Mouse (Mus musculus): Measurements from ENCODE around the gene Klhl6. TPM values are rescaled to one million over a fixed set of nuclear protein-coding genes. Genes with fewer than 3 reads are reported as not detected.
A peak's percentile ranks its signal among the peaks of the same experiment; 100 is the strongest.

Klhl6 gene
- total and polyA plus RNA-seq, 2 experiments: 1.1 to 3.5 TPM

DNA sequence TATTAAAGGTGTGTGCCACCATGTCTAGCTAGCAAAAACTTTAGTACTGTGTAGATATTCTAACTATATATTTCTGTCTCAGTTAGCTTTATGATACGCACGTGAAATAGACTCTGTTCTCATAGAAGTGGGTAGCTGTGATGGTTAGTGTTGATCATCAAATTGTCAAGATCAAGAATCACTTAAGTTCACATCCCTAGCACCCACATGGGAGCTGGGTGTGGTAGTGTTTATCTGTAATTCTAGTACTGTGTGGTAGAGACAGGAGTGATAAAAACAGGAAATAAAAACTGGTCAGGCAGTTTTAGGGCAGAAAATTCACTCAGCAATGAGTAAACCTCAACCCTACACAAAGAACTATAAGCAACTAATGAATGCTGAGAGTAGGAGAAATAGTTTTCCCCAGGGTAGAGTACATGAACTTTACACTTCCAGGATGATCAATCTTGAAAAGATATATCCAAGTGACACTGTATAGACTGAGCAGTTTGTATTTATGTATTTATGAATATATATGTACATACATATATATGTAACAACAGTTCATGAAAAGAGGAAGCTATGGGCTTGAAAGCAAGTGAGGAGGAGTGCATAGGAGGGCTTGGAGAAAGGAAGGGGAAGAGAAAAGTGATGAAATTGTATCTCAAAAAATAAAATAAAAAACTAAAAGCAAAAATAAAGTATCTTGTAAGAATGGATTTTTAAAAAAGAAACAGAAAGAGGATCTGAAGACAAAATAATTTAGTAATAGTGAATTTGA lies 2.2 kb upstream of the Klhl6 start:
- Histone ChIP-seq H3K4me1 (ENCODE audit: control insufficient read depth, insufficient read depth, low read length) (no peaks in the 10 kb centered on the region; the same call in 1 of the 2 replicates), H3K27me3 (ENCODE audit: control insufficient read depth, insufficient read depth, low read length) (no peaks in the 10 kb centered on the region), H3K4me3 (ENCODE audit: insufficient read depth, low read depth, low read length) (no peak overlapping the region), H3K79me2 (ENCODE audit: control insufficient read depth, insufficient read depth, low read length) (no peaks in the 10 kb centered on the region), H3K9ac (ENCODE audit: low read depth, low read length) (no peak overlapping the region), H3K36me3 (ENCODE audit: control insufficient read depth, insufficient read depth, low read length) (no peaks in the 10 kb centered on the region), H3K27ac (replicated peaks; ENCODE audit: insufficient read depth, low read depth, low read length) (no peak overlapping the region)
- WGBS: 84% methylated on average over 2 of the region's 2 CpGs
- no peak for TF ChIP-seq POLR2A (IDR thresholded peaks at IDR 0.05; ENCODE audit: extremely low read depth, insufficient read depth, low read length)
- no peak for TF ChIP-seq CTCF (IDR thresholded peaks at IDR 0.05; ENCODE audit: low read depth, low read length)
- no peak for DNase-seq (ENCODE audit: extremely low read depth, low read depth, low spot score)

DNA sequence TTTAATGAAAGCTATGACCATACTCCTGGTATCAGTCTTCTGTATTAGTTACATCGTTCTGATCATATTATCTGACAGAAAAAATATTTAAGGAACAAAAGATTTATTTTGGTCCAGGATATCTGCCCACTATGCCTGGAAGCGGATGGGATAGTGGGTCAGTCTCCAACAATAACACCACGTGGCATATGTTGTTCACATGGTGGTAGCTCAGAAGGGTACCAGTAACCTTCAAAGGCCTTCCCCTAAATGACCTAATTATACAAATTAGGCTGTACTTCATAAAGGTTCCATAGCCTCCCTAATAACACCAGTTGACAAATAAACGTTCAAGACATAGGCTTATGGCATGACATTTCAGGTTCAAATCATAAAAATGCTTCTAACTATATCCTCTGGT lies 722 bp upstream of the Klhl6 start:
- TF ChIP-seq CTCF (IDR thresholded peaks at IDR 0.05; ENCODE audit: low read depth, low read length) (no peak), POLR2A (IDR thresholded peaks at IDR 0.05; ENCODE audit: extremely low read depth, insufficient read depth, low read length) (no peak)
- Histone ChIP-seq H3K9ac (ENCODE audit: low read depth, low read length) (no peak overlapping the region), H3K4me3 (ENCODE audit: insufficient read depth, low read depth, low read length) (no peak overlapping the region), H3K79me2 (ENCODE audit: control insufficient read depth, insufficient read depth, low read length) (no peaks in the 10 kb centered on the region; the same call in 1 of the 2 replicates), H3K27me3 (ENCODE audit: control insufficient read depth, insufficient read depth, low read length) (no peaks in the 10 kb centered on the region), H3K36me3 (ENCODE audit: control insufficient read depth, insufficient read depth, low read length) (no peaks in the 10 kb centered on the region), H3K4me1 (ENCODE audit: control insufficient read depth, insufficient read depth, low read length) (no peaks in the 10 kb centered on the region; the same call in 1 of the 2 replicates), H3K27ac (replicated peaks; ENCODE audit: insufficient read depth, low read depth, low read length) (no peak overlapping the region)
- WGBS: 80% methylated on average over 4 of the region's 4 CpGs
- DNase-seq (ENCODE audit: extremely low read depth, low read depth, low spot score): no peak

DNA sequence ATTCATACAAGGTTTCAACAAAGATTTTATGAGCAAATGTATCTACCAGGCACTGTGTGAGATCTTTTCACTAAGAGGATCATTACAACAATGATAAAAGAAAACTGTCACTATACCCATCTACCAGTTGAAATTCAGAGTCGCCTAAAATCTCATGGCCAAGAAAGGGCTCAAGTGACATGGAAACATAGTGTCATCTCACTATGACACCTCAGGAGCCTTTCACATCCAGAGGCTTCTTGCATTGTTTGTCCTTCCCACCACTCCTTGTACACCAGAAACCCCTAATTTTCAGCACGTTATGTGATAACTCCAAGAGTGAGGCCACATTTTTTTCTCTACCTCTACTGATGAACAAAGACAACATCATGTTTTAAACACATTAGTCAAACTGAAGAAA lies 1.2 kb downstream of the Klhl6 start:
- Histone ChIP-seq H3K4me3 (ENCODE audit: insufficient read depth, low read depth, low read length) (peak overlapping the region; percentile 47), H3K9ac (ENCODE audit: low read depth, low read length) (no peak overlapping the region), H3K4me1 (ENCODE audit: control insufficient read depth, insufficient read depth, low read length) (no peaks in the 10 kb centered on the region; the same call in 1 of the 2 replicates), H3K27ac (replicated peaks; ENCODE audit: insufficient read depth, low read depth, low read length) (no peak overlapping the region), H3K27me3 (ENCODE audit: control insufficient read depth, insufficient read depth, low read length) (no peaks in the 10 kb centered on the region), H3K79me2 (ENCODE audit: control insufficient read depth, insufficient read depth, low read length) (no peaks in the 10 kb centered on the region; the same call in 1 of the 2 replicates), H3K36me3 (ENCODE audit: control insufficient read depth, insufficient read depth, low read length) (no peaks in the 10 kb centered on the region)
- 71% methylated on average over 2 of the region's 2 CpGs for WGBS
- TF ChIP-seq CTCF (IDR thresholded peaks at IDR 0.05; ENCODE audit: low read depth, low read length) (no peak), POLR2A (IDR thresholded peaks at IDR 0.05; ENCODE audit: extremely low read depth, insufficient read depth, low read length) (no peak)
- no peak for DNase-seq (ENCODE audit: extremely low read depth, low read depth, low spot score)

DNA sequence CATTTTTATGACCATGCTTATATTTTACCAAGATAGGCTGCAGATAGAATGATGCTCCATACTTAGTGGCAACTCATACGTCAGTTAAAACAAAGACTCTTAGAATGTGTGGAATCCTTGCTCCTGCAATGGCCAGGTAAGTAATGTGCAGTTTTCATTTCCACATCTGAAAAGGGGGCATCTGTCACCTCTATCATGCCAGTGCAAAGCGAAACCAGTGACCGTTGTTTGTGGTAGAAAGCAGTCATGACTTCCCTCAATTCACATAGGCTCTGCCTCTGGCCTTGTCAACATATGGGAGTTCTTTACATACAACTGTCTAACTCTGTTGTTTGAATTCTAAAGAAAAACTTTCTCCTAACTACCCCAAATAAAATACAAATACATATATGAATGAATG lies 1.8 kb downstream of the Klhl6 start:
- Histone ChIP-seq H3K27ac (replicated peaks; ENCODE audit: insufficient read depth, low read depth, low read length) (peak overlapping the region; percentile 1; the same call in 1 of the 2 replicates), H3K4me1 (ENCODE audit: control insufficient read depth, insufficient read depth, low read length) (no peaks in the 10 kb centered on the region; the same call in 1 of the 2 replicates), H3K79me2 (ENCODE audit: control insufficient read depth, insufficient read depth, low read length) (no peaks in the 10 kb centered on the region; the same call in 1 of the 2 replicates), H3K36me3 (ENCODE audit: control insufficient read depth, insufficient read depth, low read length) (no peaks in the 10 kb centered on the region), H3K4me3 (ENCODE audit: insufficient read depth, low read depth, low read length) (peak overlapping the region; percentile 7; the same call in 1 of the 2 replicates), H3K27me3 (ENCODE audit: control insufficient read depth, insufficient read depth, low read length) (no peaks in the 10 kb centered on the region), H3K9ac (ENCODE audit: low read depth, low read length) (no peak overlapping the region)
- TF ChIP-seq POLR2A (IDR thresholded peaks at IDR 0.05; ENCODE audit: extremely low read depth, insufficient read depth, low read length): no peak
- TF ChIP-seq CTCF (IDR thresholded peaks at IDR 0.05; ENCODE audit: low read depth, low read length): no peak
- WGBS: 74% methylated on average over 3 of the region's 3 CpGs
- DNase-seq (ENCODE audit: extremely low read depth, low read depth, low spot score): no peak

DNA sequence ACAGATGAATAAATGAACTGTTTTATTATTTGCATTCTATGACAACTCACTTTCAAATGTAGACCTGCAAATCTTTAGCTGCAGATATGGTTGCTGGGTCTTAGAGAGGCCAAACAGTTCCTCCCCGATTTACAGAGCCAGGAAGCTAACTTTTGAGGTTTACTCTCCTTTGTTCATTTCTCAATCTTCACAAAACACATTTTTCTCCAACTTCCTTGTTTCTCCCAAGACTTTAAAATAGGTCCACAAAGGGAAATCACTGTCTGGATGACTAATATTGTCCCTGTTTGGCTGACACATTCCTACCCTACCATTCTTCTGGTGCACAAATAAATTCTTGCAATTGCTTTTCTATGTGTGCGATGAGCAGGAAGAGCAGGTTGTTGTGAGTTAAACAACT lies 3.1 kb downstream of the Klhl6 start:
- Histone ChIP-seq H3K27me3 (ENCODE audit: control insufficient read depth, insufficient read depth, low read length) (no peaks in the 10 kb centered on the region), H3K79me2 (ENCODE audit: control insufficient read depth, insufficient read depth, low read length) (no peaks in the 10 kb centered on the region; the same call in 1 of the 2 replicates), H3K4me1 (ENCODE audit: control insufficient read depth, insufficient read depth, low read length) (no peaks in the 10 kb centered on the region; the same call in 1 of the 2 replicates), H3K4me3 (ENCODE audit: insufficient read depth, low read depth, low read length) (no peak overlapping the region), H3K27ac (replicated peaks; ENCODE audit: insufficient read depth, low read depth, low read length) (no peak overlapping the region), H3K36me3 (ENCODE audit: control insufficient read depth, insufficient read depth, low read length) (no peaks in the 10 kb centered on the region), H3K9ac (ENCODE audit: low read depth, low read length) (no peak overlapping the region)
- peak; percentile 19 for DNase-seq (ENCODE audit: extremely low read depth, low read depth, low spot score)
- WGBS: 69% methylated on average over 2 of the region's 2 CpGs
- TF ChIP-seq CTCF (IDR thresholded peaks at IDR 0.05; ENCODE audit: low read depth, low read length) (no peak), POLR2A (IDR thresholded peaks at IDR 0.05; ENCODE audit: extremely low read depth, insufficient read depth, low read length) (no peak)

GRCm38 (mm10) chr16:19977282-19977681 lies 5.6 kb downstream of the Klhl6 start:
- H3K36me3 ChIP-seq (ENCODE audit: control insufficient read depth, insufficient read depth, low read length): no peaks in the 10 kb centered on the region; the same call in 1 of the 2 replicates
- WGBS: 71% methylated on average over 5 of the region's 5 CpGs
- H3K9ac ChIP-seq (ENCODE audit: low read depth, low read length): no peak overlapping the region
- no peaks in the 10 kb centered on the region; the same call in 1 of the 2 replicates for H3K4me1 ChIP-seq (ENCODE audit: control insufficient read depth, insufficient read depth, low read length)
- no peak for TF ChIP-seq POLR2A (IDR thresholded peaks at IDR 0.05; ENCODE audit: extremely low read depth, insufficient read depth, low read length)
- TF ChIP-seq CTCF (IDR thresholded peaks at IDR 0.05; ENCODE audit: low read depth, low read length): no peak
- no peaks in the 10 kb centered on the region; the same call in 1 of the 2 replicates for H3K79me2 ChIP-seq (ENCODE audit: control insufficient read depth, insufficient read depth, low read length)
- no peak for DNase-seq (ENCODE audit: extremely low read depth, low read depth, low spot score)
- no peaks in the 10 kb centered on the region for H3K27me3 ChIP-seq (ENCODE audit: control insufficient read depth, insufficient read depth, low read length)
- H3K27ac ChIP-seq (replicated peaks; ENCODE audit: insufficient read depth, low read depth, low read length): no peak overlapping the region
- no peak overlapping the region for H3K4me3 ChIP-seq (ENCODE audit: insufficient read depth, low read depth, low read length)

Data from liver, adult 2 months (tissue).